Mouse (Mus musculus) embryonic facial prominence, embryonic 15.5 days (tissue): ENCODE data around the gene E030018B13Rik. TPM values are rescaled to one million over a fixed set of nuclear protein-coding genes. Genes with fewer than 3 reads are reported as not detected.

ENCODE experiments used
- ATAC-seq: fragments of 200-750 bp; cut with Nextera tagmentation; 2 replicates; pipeline ENCODE4 v1.8.0; 2017; ENCODE audit warnings: low read depth, moderate TSS enrichment; ENCODE audit not compliant: insufficient number of reproducible peaks, low FRiP score, low TSS enrichment
- H3K27ac ChIP-seq: fragments of 300-500 bp; sonication (generic); replicated peaks from 2 replicates; pipeline ENCODE4 v1.5.1; 2015; ENCODE audit warnings: mild to moderate bottlenecking, inconsistent platforms
- H3K27me3 ChIP-seq: fragments of 300-500 bp; sonication (generic); 2 replicates; pipeline ENCODE4 v1.6.1; 2015; ENCODE audit warnings: inconsistent platforms
- H3K36me3 ChIP-seq: fragments of 300-500 bp; sonication (generic); 2 replicates; pipeline ENCODE4 v1.6.1; 2015; ENCODE audit warnings: mild to moderate bottlenecking, inconsistent platforms
- H3K4me1 ChIP-seq: fragments of 300-500 bp; sonication (generic); 2 replicates; pipeline ENCODE4 v1.6.1; 2015; ENCODE audit warnings: inconsistent platforms
- H3K4me2 ChIP-seq: fragments of 300-500 bp; sonication (generic); replicated peaks from 2 replicates; pipeline ENCODE4 v1.6.1; 2015; ENCODE audit warnings: mild to moderate bottlenecking, inconsistent platforms
- H3K4me3 ChIP-seq: fragments of 300-500 bp; sonication (generic); replicated peaks from 2 replicates; pipeline ENCODE4 v1.5.1; 2015; ENCODE audit warnings: mild to moderate bottlenecking, inconsistent platforms
- H3K9ac ChIP-seq: fragments of 300-500 bp; sonication (generic); 2 replicates; pipeline ENCODE4 v1.6.1; 2015; ENCODE audit warnings: inconsistent platforms
- H3K9me3 ChIP-seq: fragments of 300-500 bp; sonication (generic); replicated peaks from 2 replicates; pipeline ENCODE4 v1.6.1; 2016; ENCODE audit warnings: inconsistent platforms
- WGBS: fragments of 180-500 bp; shearing (Covaris S2); methylation state at CpG from one replicate; pipeline ENCODE4 v1.1.7; 2015; 5-methylcytosine and 5-hydroxymethylcytosine counted together
- polyA plus RNA-seq: library from polyadenylated mRNA; unstranded; fragments of >200 nt; fragmentation: Nextera tagmentation; extraction: Ambion mirVana; gene quantifications from 2 replicates; pipeline ENCODE4 v1.2.1, GENCODE M21; 2015

E030018B13Rik gene
- polyA plus RNA-seq, 1 experiment from 2014 or later: 0.16 TPM

- ATAC-seq: peak; percentile 76
- no peaks in the 10 kb centered on the region for H3K36me3 ChIP-seq
- H3K9me3 ChIP-seq: no peaks in the 10 kb centered on the region
- H3K27ac ChIP-seq: no peak overlapping the region; the same call in 1 of the 2 replicates
- peaks cover 11% of the 10 kb centered on the region; the same call in 1 of the 2 replicates for H3K4me1 ChIP-seq
- H3K4me3 ChIP-seq: no peak overlapping the region
- H3K9ac ChIP-seq: no peak overlapping the region
- no peaks in the 10 kb centered on the region for H3K27me3 ChIP-seq
- H3K4me2 ChIP-seq: no peak overlapping the region
- WGBS: 21% methylated on average over 16 of the region's 16 CpGs
Measured at GRCm38 (mm10) chr7:63956981-63957713, 40.5 kb downstream of the E030018B13Rik start.

GRCm38 (mm10) chr7:63957872-63958640 lies 41.4 kb downstream of the E030018B13Rik start:
- Histone ChIP-seq H3K4me3 (no peak overlapping the region), H3K36me3 (no peaks in the 10 kb centered on the region), H3K9me3 (no peaks in the 10 kb centered on the region), H3K27ac (no peak overlapping the region), H3K27me3 (no peaks in the 10 kb centered on the region), H3K4me1 (peaks cover 11% of the 10 kb centered on the region; the same call in 1 of the 2 replicates), H3K4me2 (no peak overlapping the region), H3K9ac (no peak overlapping the region)
- no peak for ATAC-seq
- WGBS: 75% methylated on average over 12 of the region's 12 CpGs

GRCm38 (mm10) chr7:63963632-63964031 lies 47.0 kb downstream of the E030018B13Rik start:
- H3K27ac ChIP-seq: no peak overlapping the region
- 71% methylated on average over 5 of the region's 5 CpGs for WGBS
- H3K9ac ChIP-seq: no peak overlapping the region
- no peak overlapping the region for H3K4me2 ChIP-seq
- ATAC-seq: no peak
- H3K27me3 ChIP-seq: no peaks in the 10 kb centered on the region
- H3K4me3 ChIP-seq: no peak overlapping the region
- H3K4me1 ChIP-seq: peaks cover 11% of the 10 kb centered on the region
- H3K36me3 ChIP-seq: no peaks in the 10 kb centered on the region
- no peaks in the 10 kb centered on the region for H3K9me3 ChIP-seq

- Histone ChIP-seq H3K4me3 (no peak overlapping the region), H3K27ac (no peak overlapping the region), H3K36me3 (no peaks in the 10 kb centered on the region), H3K4me2 (no peak overlapping the region), H3K27me3 (no peaks in the 10 kb centered on the region), H3K9ac (no peak overlapping the region), H3K4me1 (peaks cover 11% of the 10 kb centered on the region), H3K9me3 (no peaks in the 10 kb centered on the region)
- WGBS: 70% methylated on average over 6 of the region's 6 CpGs
- no peak for ATAC-seq
Measured at GRCm38 (mm10) chr7:63964121-63964520, 47.5 kb downstream of the E030018B13Rik start.

GRCm38 (mm10) chr7:63965135-63965534 lies 48.5 kb downstream of the E030018B13Rik start:
- WGBS: 55% methylated on average over 2 of the region's 2 CpGs
- Histone ChIP-seq H3K9ac (no peak overlapping the region), H3K4me1 (peaks cover 11% of the 10 kb centered on the region), H3K9me3 (no peaks in the 10 kb centered on the region), H3K27ac (peak overlapping the region; percentile 73), H3K27me3 (no peaks in the 10 kb centered on the region), H3K4me3 (no peak overlapping the region), H3K4me2 (no peak overlapping the region), H3K36me3 (no peaks in the 10 kb centered on the region)
- peak; percentile 81 for ATAC-seq

- H3K9ac ChIP-seq: no peak overlapping the region
- no peak for ATAC-seq
- H3K9me3 ChIP-seq: no peaks in the 10 kb centered on the region
- H3K4me1 ChIP-seq: peaks cover 11% of the 10 kb centered on the region
- H3K4me3 ChIP-seq: no peak overlapping the region
- no peak overlapping the region for H3K4me2 ChIP-seq
- H3K27ac ChIP-seq: peak overlapping the region; percentile 73
- no peaks in the 10 kb centered on the region for H3K36me3 ChIP-seq
- WGBS: 53% methylated on average over 5 of the region's 5 CpGs
- H3K27me3 ChIP-seq: no peaks in the 10 kb centered on the region
Measured at GRCm38 (mm10) chr7:63965635-63966418, 49.2 kb downstream of the E030018B13Rik start.

- H3K36me3 ChIP-seq: no peaks in the 10 kb centered on the region
- H3K27ac ChIP-seq: no peak overlapping the region
- no peak overlapping the region for H3K9ac ChIP-seq
- no peak overlapping the region for H3K4me3 ChIP-seq
- no peaks in the 10 kb centered on the region for H3K9me3 ChIP-seq
- no peak overlapping the region for H3K4me2 ChIP-seq
- WGBS: 33% methylated on average over 3 of the region's 3 CpGs
- peaks cover 9% of the 10 kb centered on the region for H3K4me1 ChIP-seq
- ATAC-seq: no peak
- H3K27me3 ChIP-seq: no peaks in the 10 kb centered on the region
Measured at GRCm38 (mm10) chr7:63969941-63970340, 53.3 kb downstream of the E030018B13Rik start.

Other genes starting within 250 kb of the E030018B13Rik start
- 39.2 and 39.9 TPM in 2 replicates for gene Klf13, start 22.1 kb downstream of the E030018B13Rik start, polyA plus RNA-seq
- gene Trpm1, start 237.0 kb downstream of the E030018B13Rik start, polyA plus RNA-seq: 4.2 and 4.5 TPM in 2 replicates